Mouse (Mus musculus): ENCODE results near the gene Cdh23. TPM values are rescaled to one million over a fixed set of nuclear protein-coding genes. Genes with fewer than 3 reads are reported as not detected.
A peak's percentile ranks its signal among the peaks of the same experiment; 100 is the strongest.

Cdh23 gene
- total RNA-seq, 1 experiment from 2014 or later, result not detected

DNA sequence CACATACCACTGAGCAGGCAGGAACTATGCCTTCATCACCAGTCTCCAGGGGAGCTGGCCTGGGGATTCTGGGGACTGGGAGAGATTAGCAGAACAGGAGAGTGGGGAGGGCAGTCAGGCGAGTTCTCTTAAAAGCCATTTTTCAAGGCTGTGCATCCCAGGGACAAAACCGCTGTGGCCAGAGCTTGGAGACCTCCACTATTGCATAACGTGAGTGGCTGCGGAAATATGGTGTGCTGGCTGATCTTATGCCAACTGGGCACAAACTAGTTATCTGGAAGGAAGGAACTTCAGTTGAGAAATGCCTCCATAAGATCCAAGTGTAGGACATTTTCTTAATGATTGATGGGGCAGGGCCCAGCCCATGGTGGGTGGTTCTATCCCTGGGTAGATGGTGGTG is 42.6 kb downstream of the Cdh23 start:
- no peak for ATAC-seq (replicated peaks; ENCODE audit: low read depth, poor library complexity, severe bottlenecking)

- no peak for ATAC-seq (replicated peaks; ENCODE audit: low read depth, poor library complexity, severe bottlenecking)
Measured at GRCm38 (mm10) chr10:60653106-60653505, 43.2 kb downstream of the Cdh23 start.

DNA sequence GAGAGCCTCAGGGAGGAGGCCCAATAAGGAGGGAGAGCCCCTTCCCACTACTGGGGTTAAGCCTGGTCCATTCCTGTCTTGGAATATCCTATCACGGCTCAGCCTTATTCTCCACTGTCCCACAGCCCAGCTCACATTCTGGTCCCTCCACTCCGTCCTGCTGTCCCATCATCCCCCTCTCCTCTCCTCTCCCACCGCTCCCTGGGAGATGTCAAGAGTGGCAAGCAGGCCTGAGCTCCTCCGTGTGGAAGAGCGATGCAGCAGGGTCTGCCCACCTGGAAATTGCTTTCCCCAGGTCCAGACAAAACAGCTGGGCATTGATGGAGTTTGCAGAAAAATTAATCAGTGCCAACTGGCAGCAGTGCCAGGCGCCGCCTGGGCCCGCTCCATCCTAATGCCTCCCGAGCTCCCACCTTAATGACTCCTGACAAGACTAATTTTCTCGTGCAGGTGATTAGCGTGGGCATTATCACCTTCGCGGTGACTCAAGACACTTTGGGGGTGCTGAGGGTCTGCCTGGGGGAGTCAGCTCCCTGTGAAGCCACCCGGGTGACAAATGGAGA is 52.1 kb downstream of the Cdh23 start:
- no peak for ATAC-seq (replicated peaks; ENCODE audit: low read depth, poor library complexity, severe bottlenecking)

DNA sequence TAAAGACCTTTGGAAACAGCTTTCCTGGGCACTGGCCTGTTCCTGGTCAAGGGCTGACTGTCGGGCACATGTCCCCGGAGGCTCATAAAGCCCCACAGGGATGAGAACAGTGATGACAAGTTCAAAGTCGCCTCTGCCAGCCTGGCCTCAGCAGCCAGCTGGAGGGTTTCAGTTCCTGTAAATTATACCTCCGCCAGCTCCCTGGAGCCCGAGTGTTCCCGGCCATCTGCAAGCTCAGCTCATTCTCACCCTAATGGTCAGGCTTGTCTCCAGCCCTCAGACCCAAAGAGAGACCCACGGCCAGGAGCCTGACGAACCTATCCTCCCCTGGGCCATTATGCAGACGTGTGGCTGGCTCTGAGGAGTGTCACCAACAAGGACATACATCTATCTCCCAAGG is 57.0 kb downstream of the Cdh23 start:
- ATAC-seq (replicated peaks; ENCODE audit: low read depth, poor library complexity, severe bottlenecking), result 0 out of 2 replicates have a peak, but pooled peaks have one; percentile 29

GRCm38 (mm10) chr10:60635568-60636295 is 60.6 kb downstream of the Cdh23 start:
- no peak for ATAC-seq (replicated peaks; ENCODE audit: low read depth, poor library complexity, severe bottlenecking)

- ATAC-seq (replicated peaks; ENCODE audit: low read depth, poor library complexity, severe bottlenecking), result no peak
Measured at GRCm38 (mm10) chr10:60634391-60634790, 61.9 kb downstream of the Cdh23 start.

- no peak for ATAC-seq (replicated peaks; ENCODE audit: low read depth, poor library complexity, severe bottlenecking)
Measured at GRCm38 (mm10) chr10:60626086-60626485, 70.2 kb downstream of the Cdh23 start.

GRCm38 (mm10) chr10:60625511-60625910 is 70.8 kb downstream of the Cdh23 start:
- ATAC-seq (replicated peaks; ENCODE audit: low read depth, poor library complexity, severe bottlenecking), result no peak

GRCm38 (mm10) chr10:60624945-60625344 is 71.3 kb downstream of the Cdh23 start:
- no peak for ATAC-seq (replicated peaks; ENCODE audit: low read depth, poor library complexity, severe bottlenecking)

GRCm38 (mm10) chr10:60624217-60624708 is 72.0 kb downstream of the Cdh23 start:
- ATAC-seq (replicated peaks; ENCODE audit: low read depth, poor library complexity, severe bottlenecking), result no peak

GRCm38 (mm10) chr10:60622836-60623235 is 73.5 kb downstream of the Cdh23 start:
- peak; percentile 65 for ATAC-seq (replicated peaks; ENCODE audit: low read depth, poor library complexity, severe bottlenecking)

GRCm38 (mm10) chr10:60621470-60622170 is 74.7 kb downstream of the Cdh23 start:
- ATAC-seq (replicated peaks; ENCODE audit: low read depth, poor library complexity, severe bottlenecking), result no peak

DNA sequence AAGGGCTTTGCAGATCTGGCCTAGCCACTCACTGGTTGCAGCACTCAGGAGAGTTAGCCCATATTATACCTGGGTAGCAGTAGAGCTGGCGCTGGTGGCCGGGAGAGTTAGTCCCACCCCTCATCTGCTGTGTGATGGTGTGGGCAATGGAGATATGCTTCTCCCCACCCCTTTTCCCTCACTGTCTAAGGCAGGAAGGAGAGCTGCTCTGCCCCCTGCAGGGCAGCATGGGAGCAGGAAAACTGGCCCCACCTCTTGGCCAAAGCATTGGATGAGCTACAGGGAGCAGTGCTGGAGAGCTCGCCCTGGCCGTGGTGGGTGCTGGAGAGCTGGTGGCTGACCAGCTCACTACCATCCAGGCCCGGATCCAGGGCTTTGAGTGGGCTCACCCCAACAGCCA is 80.4 kb downstream of the Cdh23 start:
- peak; percentile 85 for ATAC-seq (replicated peaks; ENCODE audit: low read depth, poor library complexity, severe bottlenecking)

DNA sequence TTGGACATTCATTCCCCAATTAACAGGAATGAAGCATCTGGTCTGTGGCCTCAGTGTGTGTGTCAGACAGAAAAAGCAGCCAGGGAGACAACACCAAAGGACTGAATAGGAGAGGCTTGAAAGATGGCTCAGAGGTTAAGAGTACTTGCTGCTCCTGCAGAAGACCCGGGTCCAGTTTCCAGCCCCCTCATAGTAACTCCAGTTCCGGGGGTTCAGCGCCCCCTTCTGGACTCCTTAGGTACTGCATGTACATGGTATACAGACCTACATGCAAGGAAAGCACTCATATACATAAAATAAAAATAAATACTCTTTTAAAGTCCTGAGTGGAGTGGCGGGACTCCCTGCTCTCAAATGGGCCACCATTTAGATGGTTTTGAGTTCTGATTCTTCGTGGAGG is 83.4 kb downstream of the Cdh23 start:
- ATAC-seq (replicated peaks; ENCODE audit: low read depth, poor library complexity, severe bottlenecking), result no peak

GRCm38 (mm10) chr10:60607166-60607565 is 89.1 kb downstream of the Cdh23 start:
- ATAC-seq (replicated peaks; ENCODE audit: low read depth, poor library complexity, severe bottlenecking), result no peak

GRCm38 (mm10) chr10:60606661-60607060 is 89.6 kb downstream of the Cdh23 start:
- ATAC-seq (replicated peaks; ENCODE audit: low read depth, poor library complexity, severe bottlenecking), result no peak

DNA sequence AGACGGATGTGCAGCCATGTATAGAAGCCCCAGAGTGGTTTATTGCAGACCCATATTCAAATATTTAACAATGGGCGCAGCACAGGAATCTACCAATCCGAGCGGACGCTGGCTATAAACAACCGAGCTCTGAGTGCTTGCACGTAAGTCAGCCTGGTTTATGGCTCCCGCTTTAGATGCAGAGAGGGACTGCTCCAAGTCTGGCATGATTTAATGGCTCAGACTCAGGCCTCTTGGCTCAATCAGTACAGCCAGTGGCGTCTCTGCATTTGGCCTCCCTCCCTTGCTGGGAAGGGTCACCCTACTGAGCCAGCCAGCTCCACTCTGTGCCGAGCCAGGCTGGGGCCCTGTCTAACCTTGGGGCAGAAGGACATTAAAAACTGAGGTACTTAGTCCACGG is 94.1 kb downstream of the Cdh23 start:
- ATAC-seq (replicated peaks; ENCODE audit: low read depth, poor library complexity, severe bottlenecking), result no peak

GRCm38 (mm10) chr10:60595166-60595565 is 101.1 kb downstream of the Cdh23 start:
- ATAC-seq (replicated peaks; ENCODE audit: low read depth, poor library complexity, severe bottlenecking), result no peak

DNA sequence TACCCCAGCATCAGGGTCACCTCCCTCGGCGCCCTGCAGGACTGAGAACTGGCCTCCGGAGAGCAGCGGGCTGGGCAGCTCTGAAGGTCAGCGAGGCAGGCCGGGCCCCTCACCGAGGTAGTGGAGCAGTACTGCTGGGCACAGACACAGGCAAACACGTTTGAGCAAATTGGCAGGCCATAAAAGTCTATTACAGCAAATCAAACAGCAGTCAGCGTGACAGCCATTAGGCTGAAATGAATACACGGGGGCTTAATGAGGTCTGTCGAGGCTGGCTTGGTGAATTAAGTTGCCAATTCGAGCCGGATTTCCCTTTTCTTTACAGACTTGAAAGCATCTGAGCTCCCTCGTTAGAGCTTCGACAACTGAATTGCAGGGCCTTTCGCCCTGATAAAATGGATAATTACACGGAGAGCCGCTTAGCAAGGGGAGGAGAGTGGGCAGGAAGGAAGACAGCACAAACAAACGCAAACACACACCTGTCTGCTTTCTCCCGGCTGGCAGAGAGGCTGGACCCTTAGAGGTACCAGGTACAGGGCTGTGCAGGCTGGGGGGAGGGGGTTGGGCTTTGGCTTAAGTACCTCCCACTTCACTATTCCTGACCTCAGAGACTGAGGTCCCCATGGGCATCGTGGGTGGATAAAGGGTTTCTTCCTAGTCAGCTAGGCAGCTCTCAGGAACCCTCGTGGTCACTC is 103.3 kb downstream of the Cdh23 start:
- ATAC-seq (replicated peaks; ENCODE audit: low read depth, poor library complexity, severe bottlenecking), result no peak

DNA sequence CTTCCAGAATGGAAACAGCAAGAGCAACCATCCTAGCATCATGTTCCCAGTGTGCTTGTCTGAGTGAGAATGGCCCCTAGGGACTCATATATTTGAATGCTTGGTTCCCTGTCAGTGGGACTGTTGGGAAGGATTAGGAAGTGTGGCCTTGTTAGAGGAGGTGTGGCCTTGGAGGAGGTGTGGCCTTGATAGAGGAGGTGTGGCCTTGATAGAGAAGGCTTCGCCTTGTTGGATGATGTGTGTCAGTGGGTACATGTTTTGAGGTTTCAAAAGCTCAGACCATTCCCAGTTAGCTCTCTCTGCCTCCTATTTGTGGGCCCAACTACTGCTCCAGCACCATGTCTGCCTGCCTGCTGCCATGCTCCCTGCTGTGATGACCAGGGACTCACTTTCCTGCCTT is 105.0 kb downstream of the Cdh23 start:
- no peak for ATAC-seq (replicated peaks; ENCODE audit: low read depth, poor library complexity, severe bottlenecking)

DNA sequence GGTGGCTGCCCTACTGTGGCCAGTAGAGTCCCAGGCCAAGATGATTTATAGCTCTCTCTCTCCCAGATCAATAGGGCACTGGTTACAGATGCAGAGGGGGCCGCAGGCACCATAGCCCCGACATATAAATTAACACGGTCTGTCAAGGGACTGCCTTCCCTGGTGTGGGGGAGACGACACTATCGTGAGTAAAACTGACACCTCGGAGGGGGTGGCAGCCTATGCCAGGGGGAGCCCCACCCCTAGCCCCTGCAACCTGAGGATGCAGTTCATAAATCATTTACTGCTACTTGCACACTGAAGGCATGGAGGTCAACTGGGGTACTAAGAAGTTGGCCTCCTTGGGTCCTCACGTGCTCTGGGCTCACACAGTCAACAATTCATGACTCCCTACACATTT is 106.0 kb downstream of the Cdh23 start:
- ATAC-seq (replicated peaks; ENCODE audit: low read depth, poor library complexity, severe bottlenecking), result no peak

Data from common myeloid progenitor, adult 5-6 weeks (primary cell).